Mouse (Mus musculus) cerebellum, adult 2 months (tissue): ENCODE measurements around the gene Rhpn2. TPM values are rescaled to one million over a fixed set of nuclear protein-coding genes. Genes with fewer than 3 reads are reported as not detected.
"Not testable (repeated sequence)": the region's sequence is repeated elsewhere in the genome, so short reads cannot be mapped to it uniquely, and the experiment has no call there.

Source experiments
- DNase-seq, 2 experiments: peaks; one replicate each; pipeline ENCODE4 v3.0.0; 2021
- H3K27ac ChIP-seq: fragments of 200-500 bp; 2 replicates; pipeline ENCODE4 v1.5.1; 2012; ENCODE audit warnings: low read length, control low read depth, inconsistent platforms; ENCODE audit not compliant: insufficient read depth
- H3K27me3 ChIP-seq: fragments of 200-500 bp; 2 replicates; pipeline ENCODE4 v1.6.1; 2012; ENCODE audit warnings: inconsistent platforms, mild to moderate bottlenecking, low read length, moderate library complexity; ENCODE audit not compliant: control insufficient read depth, insufficient read depth
- H3K4me1 ChIP-seq: fragments of 200-500 bp; 2 replicates; pipeline ENCODE4 v1.6.1; 2011; ENCODE audit warnings: low read length; ENCODE audit not compliant: control insufficient read depth, insufficient read depth
- H3K4me3 ChIP-seq: fragments of 200-500 bp; replicated peaks from 2 replicates; pipeline ENCODE3; 2011; ENCODE audit warnings: mild to moderate bottlenecking, low read depth, low read length, control low read depth; ENCODE audit not compliant: insufficient read depth
- CTCF ChIP-seq: fragments of 200-500 bp; IDR thresholded peaks from 2 replicates; pipeline ENCODE4 v1.5.1; 2011; ENCODE audit warnings: low read depth, mild to moderate bottlenecking, control low read depth, low read length, moderate library complexity, borderline replicate concordance; ENCODE audit not compliant: insufficient read depth
- POLR2A ChIP-seq: fragments of 200-500 bp; IDR thresholded peaks from 2 replicates; pipeline ENCODE4 v1.6.1; 2011; ENCODE audit warnings: low read length, control low read depth, borderline replicate concordance; ENCODE audit not compliant: insufficient read depth
- WGBS: fragments of 180-500 bp; shearing (Covaris S2); methylation state at CpG from one replicate; pipeline ENCODE4 v1.1.7; 2018; 5-methylcytosine and 5-hydroxymethylcytosine counted together
- polyA plus RNA-seq: library from polyadenylated mRNA; depleted of rRNA; stranded (reverse); fragments of >200 nt; gene quantifications from 2 replicates; pipeline ENCODE4 v1.2.3, GENCODE M21; 2012

Rhpn2 gene
- polyA plus RNA-seq, 1 experiment = 10.1 TPM

DNA sequence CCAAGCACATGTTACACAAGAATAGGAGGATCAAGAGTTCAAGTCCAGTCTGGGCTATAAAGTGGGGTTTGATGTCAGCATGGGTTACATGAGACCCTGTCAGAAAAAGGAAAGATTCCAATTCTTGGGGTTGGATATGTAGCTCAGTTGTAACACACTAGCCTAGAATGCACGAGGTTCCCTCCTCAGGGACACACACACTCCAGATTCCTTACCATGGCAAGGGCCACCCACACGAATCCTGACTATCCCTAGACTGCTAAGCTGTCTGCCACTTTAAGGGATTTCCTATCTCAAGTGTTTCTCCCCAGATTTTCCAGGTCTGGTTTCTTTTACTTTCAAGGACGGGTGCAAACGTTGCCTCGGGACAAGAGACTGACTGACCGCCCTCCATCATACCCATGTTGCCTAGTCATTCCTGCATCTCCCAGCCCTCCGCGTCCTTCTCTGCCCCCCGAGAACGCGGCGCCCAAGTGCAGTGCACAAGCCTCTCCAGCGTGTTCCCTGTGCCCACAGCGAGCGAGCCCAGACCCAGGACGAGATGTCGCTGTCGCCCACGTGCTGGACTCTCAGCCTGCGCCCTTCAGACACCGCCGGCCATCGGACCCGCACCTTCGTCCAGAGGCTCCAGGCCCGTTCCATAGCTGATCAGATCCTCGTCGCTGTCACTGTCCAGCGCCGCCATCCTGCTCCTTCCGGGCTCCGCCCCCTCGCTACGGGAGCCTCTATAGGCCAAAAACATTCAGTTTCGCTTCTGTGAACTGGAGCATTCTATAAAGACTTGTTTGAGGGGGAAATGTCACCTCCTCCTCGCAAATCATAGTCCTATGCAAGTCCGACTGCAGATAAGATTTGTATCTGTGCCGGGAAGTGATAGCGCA is 16.0 kb upstream of the Rhpn2 start, which contains the start of gene Gpatch1:
Gene Gpatch1, minus strand, starts transcription at position 712 of the 881 bp plus-strand sequence.
- H3K4me1 ChIP-seq = no peaks in the 10 kb centered on the region
- DNase-seq = peak; percentile 92 to 97
- peak within 1 kb of the TSS; percentile 33; the same call in 1 of the 2 replicates for H3K27ac ChIP-seq
- no peaks in the 10 kb centered on the region for H3K27me3 ChIP-seq
- no peak for TF ChIP-seq CTCF
- TF ChIP-seq POLR2A = peak; percentile 74
- peak within 1 kb of the TSS; percentile 76 for H3K4me3 ChIP-seq
- 1% methylated on average over 39 of the region's 39 CpGs for WGBS

DNA sequence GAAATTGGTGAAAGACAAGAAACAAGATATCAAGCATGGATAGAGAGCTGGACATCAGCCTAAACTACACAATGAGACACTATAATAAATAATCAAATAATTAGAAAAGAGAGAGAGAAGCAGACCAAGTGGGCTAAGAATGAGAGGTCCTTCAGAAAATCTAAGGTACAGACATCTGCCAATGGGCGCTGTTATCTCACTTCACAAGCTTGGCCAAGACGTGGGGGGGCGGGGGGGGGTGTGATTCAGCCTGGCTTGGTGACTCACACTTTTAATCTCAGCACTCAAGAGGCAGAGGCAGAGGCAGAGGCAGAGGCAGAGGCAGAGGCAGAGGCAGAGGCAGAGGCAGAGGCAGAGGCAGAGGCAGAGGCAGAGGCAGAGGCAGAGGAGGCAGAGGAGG is 14.7 kb upstream of the Rhpn2 start:
- H3K4me3 ChIP-seq, H3K27ac ChIP-seq, H3K27me3 ChIP-seq, H3K4me1 ChIP-seq, DNase-seq: not testable (repeated sequence)
- 60% methylated on average over 3 of the region's 3 CpGs for WGBS

- DNase-seq = no peak
- no peak for TF ChIP-seq POLR2A
- no peak for TF ChIP-seq CTCF
- no peaks in the 10 kb centered on the region for H3K4me1 ChIP-seq
- no peak overlapping the region for H3K27ac ChIP-seq
- WGBS = 57% methylated on average over 4 of the region's 4 CpGs
- no peak overlapping the region for H3K4me3 ChIP-seq
- no peaks in the 10 kb centered on the region for H3K27me3 ChIP-seq
Measured at GRCm38 (mm10) chr7:35319755-35320154, 14.2 kb upstream of the Rhpn2 start.

- Histone ChIP-seq H3K4me1 (no peaks in the 10 kb centered on the region), H3K4me3 (no peak overlapping the region), H3K27ac (no peak overlapping the region), H3K27me3 (no peaks in the 10 kb centered on the region)
- 59% methylated on average over 3 of the region's 3 CpGs for WGBS
- no peak for DNase-seq
- no peak for TF ChIP-seq CTCF
- TF ChIP-seq POLR2A = no peak
Measured at GRCm38 (mm10) chr7:35322161-35322560, 11.8 kb upstream of the Rhpn2 start.

GRCm38 (mm10) chr7:35322732-35323420 is 11.1 kb upstream of the Rhpn2 start:
- TF ChIP-seq POLR2A = no peak
- TF ChIP-seq CTCF = no peak
- no peak for DNase-seq
- no peaks in the 10 kb centered on the region for H3K27me3 ChIP-seq
- no peaks in the 10 kb centered on the region for H3K4me1 ChIP-seq
- 9% methylated on average over 12 of the region's 13 CpGs for WGBS
- no peak overlapping the region for H3K4me3 ChIP-seq
- no peak overlapping the region for H3K27ac ChIP-seq

DNA sequence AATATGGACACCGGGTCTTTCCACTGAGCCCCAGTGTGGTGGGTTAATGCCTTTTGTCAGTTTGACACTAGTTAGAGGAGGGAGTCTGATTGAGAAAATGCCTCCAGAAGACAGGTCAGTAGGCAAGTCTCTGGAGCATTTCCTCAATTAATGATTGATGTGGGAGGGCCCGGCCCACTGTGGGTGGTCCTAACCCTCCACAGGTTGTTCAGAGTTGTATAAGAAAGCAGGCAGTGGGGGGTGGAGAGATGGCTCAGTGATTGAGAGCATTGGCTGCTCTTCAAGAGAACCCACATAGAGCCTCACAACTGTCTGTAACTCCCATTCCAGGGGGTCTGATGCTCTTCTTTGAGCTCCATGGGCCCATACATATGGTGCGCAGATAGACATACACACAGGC is 2.4 kb upstream of the Rhpn2 start:
- H3K4me1 ChIP-seq = no peaks in the 10 kb centered on the region
- 32% methylated on average over 3 of the region's 3 CpGs for WGBS
- no peak for DNase-seq
- no peak for TF ChIP-seq CTCF
- TF ChIP-seq POLR2A = no peak
- no peak overlapping the region for H3K27ac ChIP-seq
- no peak overlapping the region for H3K4me3 ChIP-seq
- no peaks in the 10 kb centered on the region for H3K27me3 ChIP-seq

DNA sequence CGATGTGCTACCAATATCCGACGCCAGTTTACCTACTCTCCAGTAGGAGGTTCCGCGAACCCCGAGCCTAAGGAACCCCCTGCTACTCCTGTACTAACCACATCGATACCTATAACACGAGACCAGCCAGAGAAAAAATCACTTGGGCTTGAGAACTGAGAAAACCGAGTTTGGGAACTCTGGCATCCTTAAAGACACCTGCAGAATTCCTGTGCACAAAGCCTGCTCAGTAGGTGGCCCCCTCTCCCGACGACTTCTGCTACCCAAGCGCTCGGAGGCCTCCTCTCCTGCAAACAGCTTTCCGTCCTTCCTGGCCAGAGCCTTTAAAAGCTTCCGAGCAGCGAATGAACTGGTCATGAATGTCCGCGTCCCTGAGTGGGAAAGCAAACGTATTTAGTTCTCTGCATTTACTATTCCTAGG is 729 bp upstream of the Rhpn2 start:
- Histone ChIP-seq H3K27me3 (no peaks in the 10 kb centered on the region), H3K27ac (no peak overlapping the region), H3K4me1 (no peaks in the 10 kb centered on the region), H3K4me3 (peak overlapping the region; percentile 66)
- no peak for TF ChIP-seq CTCF
- no peak for TF ChIP-seq POLR2A
- WGBS = under 1% methylated on average over 19 of the region's 19 CpGs
- DNase-seq = no peak
